Mouse (Mus musculus) stomach, embryonic 14.5 days (tissue): ENCODE measurements around the gene Cyp4f13. TPM values are rescaled to one million over a fixed set of nuclear protein-coding genes. Genes with fewer than 3 reads are reported as not detected.

ENCODE experiments used
- ATAC-seq: fragments of 200-750 bp; cut with Nextera tagmentation; 2 replicates; pipeline ENCODE4 v1.8.0; 2017; ENCODE audit warnings: low read depth, moderate TSS enrichment; ENCODE audit not compliant: insufficient number of reproducible peaks, insufficient read depth, low FRiP score
- H3K27ac ChIP-seq: fragments of 300-500 bp; sonication (generic); 2 replicates; pipeline ENCODE4 v1.5.1; 2014; ENCODE audit warnings: mild to moderate bottlenecking, low read length, moderate library complexity, mixed read lengths
- H3K27me3 ChIP-seq: fragments of 300-500 bp; sonication (generic); 2 replicates; pipeline ENCODE4 v1.6.1; 2014; ENCODE audit warnings: low read length, control low read depth, mixed read lengths; ENCODE audit not compliant: control insufficient read depth, insufficient read depth
- H3K36me3 ChIP-seq: fragments of 300-500 bp; sonication (generic); 2 replicates; pipeline ENCODE4 v1.6.1; 2014; ENCODE audit warnings: mild to moderate bottlenecking, control low read depth, low read length, moderate library complexity, mixed read lengths; ENCODE audit not compliant: control insufficient read depth, insufficient read depth
- H3K4me1 ChIP-seq: fragments of 300-500 bp; sonication (generic); 2 replicates; pipeline ENCODE4 v1.6.1; 2014; ENCODE audit warnings: low read length, control low read depth, mixed read lengths; ENCODE audit not compliant: control insufficient read depth, insufficient read depth
- H3K4me2 ChIP-seq: fragments of 300-500 bp; sonication (generic); replicated peaks from 2 replicates; pipeline ENCODE4 v1.6.1; 2014; ENCODE audit warnings: low read depth, low read length, control low read depth
- H3K4me3 ChIP-seq: fragments of 300-500 bp; sonication (generic); 2 replicates; pipeline ENCODE4 v1.5.1; 2014; ENCODE audit warnings: low read depth, low read length, control low read depth
- H3K9ac ChIP-seq: fragments of 300-500 bp; sonication (generic); replicated peaks from 2 replicates; pipeline ENCODE4 v1.6.1; 2014; ENCODE audit warnings: low read depth, mild to moderate bottlenecking, control low read depth, low read length, moderate library complexity, mixed read lengths
- H3K9me3 ChIP-seq: fragments of 300-500 bp; sonication (generic); 2 replicates; pipeline ENCODE4 v1.6.1; 2016; ENCODE audit warnings: low read depth, low read length, control low read depth; ENCODE audit not compliant: control insufficient read depth
- WGBS: fragments of 180-500 bp; shearing (Covaris S2); extraction: QIAGEN DNeasy Blood & Tissue Kit; methylation state at CpG from one replicate; pipeline ENCODE4 v1.1.7; 2014; 5-methylcytosine and 5-hydroxymethylcytosine counted together
- polyA plus RNA-seq: library from polyadenylated mRNA; unstranded; fragments of >200 nt; fragmentation: Nextera tagmentation; extraction: Ambion mirVana; gene quantifications from 2 replicates; pipeline ENCODE4 v1.2.1, GENCODE M21; 2014

The Cyp4f13 gene
- polyA plus RNA-seq, 1 experiment from 2014 or later: 18.8 TPM

- no peak overlapping the region for H3K4me3 ChIP-seq
- no peaks in the 10 kb centered on the region for H3K36me3 ChIP-seq
- H3K9ac ChIP-seq: no peak overlapping the region
- no peak overlapping the region for H3K4me2 ChIP-seq
- no peak for ATAC-seq
- no peaks in the 10 kb centered on the region for H3K27me3 ChIP-seq
- no peak overlapping the region for H3K27ac ChIP-seq
- no peaks in the 10 kb centered on the region for H3K4me1 ChIP-seq
- 74% methylated on average over 1 of the region's 1 CpGs for WGBS
- no peaks in the 10 kb centered on the region for H3K9me3 ChIP-seq
Measured at GRCm38 (mm10) chr17:32901751-32902525, 45.3 kb downstream of the Cyp4f13 start.

GRCm38 (mm10) chr17:32895421-32895820 is 51.8 kb downstream of the Cyp4f13 start:
- Histone ChIP-seq H3K27me3 (no peaks in the 10 kb centered on the region), H3K9ac (no peak overlapping the region), H3K4me3 (no peak overlapping the region), H3K27ac (no peak overlapping the region), H3K4me1 (peaks cover 1% of the 10 kb centered on the region; the same call in 1 of the 2 replicates), H3K9me3 (no peaks in the 10 kb centered on the region), H3K36me3 (no peaks in the 10 kb centered on the region), H3K4me2 (no peak overlapping the region)
- no peak for ATAC-seq
- WGBS: 85% methylated on average over 4 of the region's 4 CpGs

- no peak for ATAC-seq
- H3K9me3 ChIP-seq: no peaks in the 10 kb centered on the region
- 81% methylated on average over 3 of the region's 3 CpGs for WGBS
- no peak overlapping the region for H3K4me3 ChIP-seq
- H3K27me3 ChIP-seq: no peaks in the 10 kb centered on the region
- H3K9ac ChIP-seq: no peak overlapping the region
- no peak overlapping the region for H3K4me2 ChIP-seq
- peaks cover 6% of the 10 kb centered on the region; the same call in 1 of the 2 replicates for H3K4me1 ChIP-seq
- no peak overlapping the region for H3K27ac ChIP-seq
- H3K36me3 ChIP-seq: no peaks in the 10 kb centered on the region
Measured at GRCm38 (mm10) chr17:32893901-32894300, 53.3 kb downstream of the Cyp4f13 start.

DNA sequence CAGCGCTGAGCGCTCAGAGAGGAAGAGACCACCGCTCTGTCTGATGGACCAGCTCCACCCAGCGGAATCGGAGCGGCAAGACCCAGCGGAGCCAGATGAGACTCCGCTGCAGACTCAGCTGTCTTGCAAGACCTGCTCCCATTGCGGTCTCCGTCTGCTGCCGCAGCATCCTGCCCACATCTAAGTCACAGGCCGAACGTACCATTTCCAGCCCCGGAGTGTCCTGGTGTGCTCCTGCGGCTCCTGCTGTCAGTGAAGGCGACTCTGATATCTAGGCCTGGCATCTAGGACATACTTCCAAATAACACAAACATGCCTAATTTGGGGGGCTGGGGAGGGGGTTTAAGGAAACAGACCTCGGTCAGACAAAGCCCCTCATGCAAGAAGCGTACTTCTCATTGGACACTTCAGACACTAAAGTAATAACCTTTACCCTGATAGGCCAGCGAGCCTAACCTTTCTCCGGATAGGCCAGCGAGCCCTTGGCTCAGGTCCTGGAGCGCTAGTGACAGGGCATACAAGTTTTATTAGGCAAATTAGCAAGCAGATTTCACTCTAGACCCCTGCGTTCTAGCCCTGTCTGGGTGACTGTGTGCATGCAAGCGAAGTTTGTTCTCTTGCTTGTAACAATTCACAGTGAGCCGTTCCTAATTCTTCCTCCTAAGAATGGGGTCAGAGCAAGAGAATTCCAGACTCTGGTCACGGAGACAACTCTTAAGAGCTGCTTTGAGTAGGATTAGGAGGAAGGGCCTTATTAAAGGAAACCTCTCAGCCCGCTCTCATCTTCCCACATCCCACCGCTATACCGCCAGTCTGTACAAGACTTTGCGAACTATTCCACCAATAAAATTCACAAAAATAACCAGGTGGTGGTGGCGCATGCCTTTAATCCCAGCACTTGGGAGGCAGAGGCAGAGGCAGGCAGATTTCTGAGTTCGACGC is 55.7 kb downstream of the Cyp4f13 start, which contains the start of gene Zfp870:
Zfp870 (minus strand) TSS at position 404 of the 942 bp plus-strand sequence.
- H3K36me3 ChIP-seq: no peaks in the 10 kb centered on the region
- H3K4me2 ChIP-seq: peak within 1 kb of the TSS; percentile 56
- peaks cover 6% of the 10 kb centered on the region; the same call in 1 of the 2 replicates for H3K4me1 ChIP-seq
- WGBS: 12% methylated on average over 33 of the region's 33 CpGs
- H3K27me3 ChIP-seq: no peaks in the 10 kb centered on the region
- H3K9ac ChIP-seq: peak within 1 kb of the TSS; percentile 39
- no peaks in the 10 kb centered on the region for H3K9me3 ChIP-seq
- H3K4me3 ChIP-seq: peak within 1 kb of the TSS; percentile 42
- ATAC-seq: peak; percentile 98
- H3K27ac ChIP-seq: peak within 1 kb of the TSS; percentile 29; the same call in 1 of the 2 replicates

GRCm38 (mm10) chr17:32890852-32891238 is 56.4 kb downstream of the Cyp4f13 start:
- 2% methylated on average over 11 of the region's 11 CpGs for WGBS
- peak; percentile 56; the same call in 1 of the 2 replicates for ATAC-seq
- H3K9me3 ChIP-seq: no peaks in the 10 kb centered on the region
- peaks cover 6% of the 10 kb centered on the region; the same call in 1 of the 2 replicates for H3K4me1 ChIP-seq
- H3K9ac ChIP-seq: peak overlapping the region; percentile 39
- H3K4me2 ChIP-seq: peak overlapping the region; percentile 56
- H3K4me3 ChIP-seq: peak overlapping the region; percentile 42
- H3K27me3 ChIP-seq: no peaks in the 10 kb centered on the region
- H3K36me3 ChIP-seq: no peaks in the 10 kb centered on the region
- peak overlapping the region; percentile 29; the same call in 1 of the 2 replicates for H3K27ac ChIP-seq

DNA sequence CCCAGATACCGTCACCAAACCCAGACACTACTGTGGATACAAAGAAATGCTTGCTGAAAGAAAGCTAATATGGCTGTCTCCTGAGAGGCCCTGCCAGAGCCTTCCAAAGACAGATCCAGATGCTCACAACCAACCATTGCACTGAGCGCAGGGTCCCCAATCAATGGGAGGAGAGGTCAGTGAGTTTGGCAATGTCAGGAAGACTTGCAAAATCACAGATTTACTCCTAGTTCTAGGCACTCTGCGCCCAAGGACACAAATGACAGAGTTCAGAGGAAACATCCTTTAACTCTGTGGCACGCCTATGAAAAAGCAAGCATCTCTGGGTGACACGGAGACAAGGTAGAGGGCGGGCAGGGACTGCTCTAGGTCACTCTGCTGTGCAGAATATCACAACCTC is 57.6 kb downstream of the Cyp4f13 start:
- H3K36me3 ChIP-seq: peaks cover 5% of the 10 kb centered on the region; the same call in 1 of the 2 replicates
- no peak overlapping the region for H3K4me2 ChIP-seq
- no peaks in the 10 kb centered on the region for H3K9me3 ChIP-seq
- no peak overlapping the region for H3K4me3 ChIP-seq
- no peak overlapping the region for H3K9ac ChIP-seq
- H3K4me1 ChIP-seq: peaks cover 6% of the 10 kb centered on the region; the same call in 1 of the 2 replicates
- H3K27ac ChIP-seq: no peak overlapping the region
- 93% methylated on average over 6 of the region's 6 CpGs for WGBS
- no peak for ATAC-seq
- H3K27me3 ChIP-seq: no peaks in the 10 kb centered on the region

DNA sequence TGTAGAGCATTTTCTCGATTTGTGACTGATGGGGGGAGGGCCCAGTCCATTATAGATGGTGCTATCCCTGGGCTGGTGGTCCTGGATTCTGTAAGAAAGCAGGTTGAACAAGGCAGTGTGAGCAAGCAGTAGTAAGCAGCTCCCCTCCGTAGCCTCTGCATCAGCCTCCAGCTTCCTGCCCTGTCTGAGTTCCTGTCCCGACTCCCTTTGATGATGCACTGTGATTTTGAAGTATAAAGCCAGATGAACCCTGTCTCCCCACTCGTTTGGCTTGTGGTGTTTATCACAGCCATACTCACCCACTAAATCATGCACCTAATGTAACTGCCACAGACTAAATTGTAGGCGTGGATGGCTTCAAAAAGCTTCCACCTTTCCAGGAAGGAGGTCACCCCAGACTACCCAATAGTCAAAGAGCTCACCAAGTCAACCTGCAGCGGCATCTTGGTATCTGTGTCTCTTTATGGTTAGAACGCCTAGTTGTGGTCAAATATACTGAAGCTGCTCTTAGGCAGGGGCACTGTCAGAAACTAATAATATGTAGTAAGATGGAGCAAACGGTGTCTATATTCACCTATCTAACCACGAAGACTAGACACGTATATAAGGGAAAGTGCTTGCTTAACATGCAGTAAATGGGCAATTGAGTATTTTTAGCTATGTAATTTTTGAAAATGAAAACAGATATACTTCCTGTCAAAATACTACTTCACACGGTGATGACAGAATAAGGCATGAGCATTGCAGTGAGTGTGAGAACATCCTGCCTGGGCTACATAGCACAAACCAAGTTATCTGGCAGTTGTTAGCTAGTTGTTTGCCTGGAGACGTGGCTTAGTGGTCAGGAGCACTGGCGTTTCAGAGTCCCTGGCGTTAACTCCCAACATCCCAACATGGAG is 66.6 kb downstream of the Cyp4f13 start:
- H3K4me1 ChIP-seq: no peaks in the 10 kb centered on the region
- no peak for ATAC-seq
- H3K36me3 ChIP-seq: peaks cover 24% of the 10 kb centered on the region
- no peak overlapping the region for H3K9ac ChIP-seq
- WGBS: 89% methylated on average over 14 of the region's 14 CpGs
- H3K27ac ChIP-seq: no peak overlapping the region
- no peaks in the 10 kb centered on the region for H3K27me3 ChIP-seq
- H3K9me3 ChIP-seq: no peaks in the 10 kb centered on the region
- H3K4me3 ChIP-seq: no peak overlapping the region
- H3K4me2 ChIP-seq: no peak overlapping the region
